ENCODE assay signal across 23 mouse cellular contexts in the genomic region with DNA sequence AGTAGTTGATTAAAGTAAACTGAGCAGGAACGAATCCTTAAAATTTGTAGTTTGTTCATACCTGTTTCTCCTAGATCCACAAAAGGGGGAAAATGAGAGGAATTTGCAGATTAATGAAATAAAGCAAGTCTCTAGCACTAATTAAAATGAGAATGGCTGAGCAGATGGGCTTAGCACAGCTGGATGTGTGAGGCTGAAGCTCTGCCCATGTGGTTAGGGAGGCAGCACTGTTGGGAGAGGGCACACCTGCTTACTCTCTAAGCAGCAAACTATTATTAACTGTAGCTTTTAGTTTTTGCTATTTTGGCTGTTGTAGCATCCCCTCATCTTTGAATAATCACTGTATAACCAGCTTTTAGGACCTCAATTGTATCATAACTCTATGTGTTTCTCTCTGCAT.
DNase-seq lines count a peak whose midpoint lies in the region; ATAC-seq and TF ChIP-seq lines count a peak whose summit lies in the region.
"Had no signal": no experiment of that assay in that cellular context is flagged by ENCODE, and none has a peak within 500 bp of the region (broad histone marks: within the 10 kb centered on the region; RNA-seq: fewer than 3 reads in every experiment).

No protein-coding gene starts in this region.

- TF ChIP-seq CTCF in ES-Bruce4 (IDR thresholded peaks at IDR 0.05; ENCODE audit: low read depth, low read length), result no peak

- peak; percentile 70 for TF ChIP-seq EP300 in ES-Bruce4 (IDR thresholded peaks at IDR 0.05; ENCODE audit: insufficient read depth, low read depth, low read length)

- H3K9me3 ChIP-seq in forebrain, embryonic 14.5 days (replicated peaks; ENCODE audit: control insufficient read depth, low read length), result no peaks in the 10 kb centered on the region
- no peaks in the 10 kb centered on the region for H3K9me3 ChIP-seq in forebrain, embryonic 15.5 days
- H3K9me3 ChIP-seq in midbrain, embryonic 13.5 days, result no peaks in the 10 kb centered on the region
- H3K9me3 ChIP-seq in midbrain, embryonic 16.5 days (replicated peaks; ENCODE audit: control insufficient read depth, low read length, poor library complexity, severe bottlenecking), result no peaks in the 10 kb centered on the region
- no peaks in the 10 kb centered on the region for H3K9me3 ChIP-seq in ES-Bruce4 (replicated peaks; ENCODE audit: control insufficient read depth, insufficient read depth, low read length, poor library complexity, severe bottlenecking)
- H3K9me3 ChIP-seq in kidney, embryonic 16.5 days (ENCODE audit: low read length), result no peaks in the 10 kb centered on the region
- H3K9me3 ChIP-seq in limb, embryonic 10.5 days (replicated peaks), result no peaks in the 10 kb centered on the region
- H3K9me3 ChIP-seq: embryonic facial prominence, embryonic 10.5 days; heart, embryonic 15.5 days had no signal

- no peak overlapping the region for H3K27ac ChIP-seq in forebrain, embryonic 14.5 days (ENCODE audit: low read depth, low read length)
- no peak overlapping the region for H3K27ac ChIP-seq in forebrain, embryonic 15.5 days (replicated peaks)
- H3K27ac ChIP-seq in midbrain, embryonic 13.5 days, result no peak overlapping the region
- no peak overlapping the region for H3K27ac ChIP-seq in midbrain, embryonic 16.5 days (ENCODE audit: low read length)
- no peak overlapping the region for H3K27ac ChIP-seq in ES-Bruce4 (ENCODE audit: insufficient read depth, low read length)
- no peak overlapping the region for H3K27ac ChIP-seq in kidney, embryonic 16.5 days (ENCODE audit: low read length)
- no peak overlapping the region for H3K27ac ChIP-seq in limb, embryonic 10.5 days
- H3K27ac ChIP-seq: embryonic facial prominence, embryonic 10.5 days; heart, adult 2 months; heart, embryonic 15.5 days; hindbrain, embryonic 14.5 days had no signal

- no peaks in the 10 kb centered on the region for H3K27me3 ChIP-seq in forebrain, embryonic 14.5 days (replicated peaks; ENCODE audit: control insufficient read depth, insufficient read depth, low read length)
- H3K27me3 ChIP-seq in forebrain, embryonic 15.5 days, result no peaks in the 10 kb centered on the region
- no peaks in the 10 kb centered on the region for H3K27me3 ChIP-seq in midbrain, embryonic 13.5 days
- no peaks in the 10 kb centered on the region for H3K27me3 ChIP-seq in midbrain, embryonic 16.5 days (ENCODE audit: control insufficient read depth, insufficient read depth, low read depth, low read length)
- H3K27me3 ChIP-seq in ES-Bruce4 (ENCODE audit: control insufficient read depth, insufficient read depth, low read length, poor library complexity, severe bottlenecking), result no peaks in the 10 kb centered on the region
- H3K27me3 ChIP-seq in kidney, embryonic 16.5 days (ENCODE audit: insufficient read depth, low read length), result no peaks in the 10 kb centered on the region
- no peaks in the 10 kb centered on the region for H3K27me3 ChIP-seq in limb, embryonic 10.5 days (ENCODE audit: low read depth, poor library complexity, severe bottlenecking)
- H3K27me3 ChIP-seq: CH12.LX; heart, embryonic 15.5 days had no signal

- no peak overlapping the region for H3K4me3 ChIP-seq in forebrain, embryonic 14.5 days (ENCODE audit: low read depth, low read length)
- H3K4me3 ChIP-seq in forebrain, embryonic 15.5 days, result no peak overlapping the region
- no peak overlapping the region for H3K4me3 ChIP-seq in midbrain, embryonic 13.5 days (replicated peaks)
- no peak overlapping the region for H3K4me3 ChIP-seq in midbrain, embryonic 16.5 days (ENCODE audit: low read depth, low read length)
- H3K4me3 ChIP-seq in ES-Bruce4 (ENCODE audit: low read depth, low read length), result no peak overlapping the region
- H3K4me3 ChIP-seq in kidney, embryonic 16.5 days (ENCODE audit: low read length), result no peak overlapping the region
- no peak overlapping the region for H3K4me3 ChIP-seq in limb, embryonic 10.5 days
- H3K4me3 ChIP-seq: embryonic facial prominence, embryonic 10.5 days; heart, adult 2 months; heart, embryonic 15.5 days had no signal

- peak; percentile 37 for DNase-seq in forebrain, embryonic 14.5 days (ENCODE audit: low spot score)
- peak; percentile 28 for DNase-seq in R1 (ENCODE audit: low read depth, low spot score)
- DNase-seq in limb, embryonic 10.5 days (ENCODE audit: low spot score), result no peak
- DNase-seq: adrenal gland, adult 2 months; adrenal gland, postnatal 25 days; cerebellum, adult 2 months; cerebellum, postnatal 10 days; gastrocnemius, postnatal 14 days; heart, adult 2 months; heart, postnatal 14 days had no signal

- H3K36me3 ChIP-seq in forebrain, embryonic 14.5 days (ENCODE audit: control insufficient read depth, insufficient read depth, low read length), result no peaks in the 10 kb centered on the region
- H3K36me3 ChIP-seq in forebrain, embryonic 15.5 days, result no peaks in the 10 kb centered on the region
- H3K36me3 ChIP-seq in midbrain, embryonic 13.5 days, result no peaks in the 10 kb centered on the region
- no peaks in the 10 kb centered on the region for H3K36me3 ChIP-seq in midbrain, embryonic 16.5 days (ENCODE audit: control insufficient read depth, insufficient read depth, low read length)
- no peaks in the 10 kb centered on the region for H3K36me3 ChIP-seq in ES-Bruce4 (ENCODE audit: control insufficient read depth, insufficient read depth, low read length, poor library complexity, severe bottlenecking)
- H3K36me3 ChIP-seq in kidney, embryonic 16.5 days (ENCODE audit: insufficient read depth, low read length), result no peaks in the 10 kb centered on the region
- H3K36me3 ChIP-seq in limb, embryonic 10.5 days, result no peaks in the 10 kb centered on the region
- H3K36me3 ChIP-seq: embryonic facial prominence, embryonic 10.5 days; G1E; heart, embryonic 15.5 days had no signal

- H3K9ac ChIP-seq in forebrain, embryonic 14.5 days (ENCODE audit: low read length), result no peak overlapping the region
- no peak overlapping the region for H3K9ac ChIP-seq in forebrain, embryonic 15.5 days (replicated peaks)
- no peak overlapping the region for H3K9ac ChIP-seq in midbrain, embryonic 13.5 days (replicated peaks)
- H3K9ac ChIP-seq in midbrain, embryonic 16.5 days (ENCODE audit: low read depth, low read length), result no peak overlapping the region
- H3K9ac ChIP-seq in ES-Bruce4 (ENCODE audit: low read depth, poor library complexity, severe bottlenecking), result no peak overlapping the region
- H3K9ac ChIP-seq in kidney, embryonic 16.5 days (replicated peaks; ENCODE audit: low read length), result no peak overlapping the region
- H3K9ac ChIP-seq: heart, embryonic 15.5 days; hindbrain, embryonic 14.5 days had no signal

- 31% methylated on average over 1 of the region's 1 CpGs for WGBS in forebrain, embryonic 14.5 days
- WGBS in forebrain, embryonic 15.5 days, result 25% methylated on average over 1 of the region's 1 CpGs
- WGBS in midbrain, embryonic 13.5 days, result 32% methylated on average over 1 of the region's 1 CpGs
- WGBS in midbrain, embryonic 16.5 days, result 30% methylated on average over 1 of the region's 1 CpGs
- WGBS in kidney, embryonic 16.5 days, result 79% methylated on average over 1 of the region's 1 CpGs
- 80% methylated on average over 1 of the region's 1 CpGs for WGBS in limb, embryonic 10.5 days

- ATAC-seq in forebrain, embryonic 14.5 days, result peak; percentile 69; the same call in 1 of the 2 replicates
- ATAC-seq in forebrain, embryonic 15.5 days (replicated peaks), result no peak
- peak; percentile 62; the same call in 1 of the 2 replicates for ATAC-seq in midbrain, embryonic 13.5 days
- ATAC-seq in midbrain, embryonic 16.5 days, result no peak
- ATAC-seq in kidney, embryonic 16.5 days (ENCODE audit: low FRiP score, low TSS enrichment), result no peak
- ATAC-seq: activated CD4-positive, CD25-positive, alpha-beta regulatory T cell, adult 4 months; intestine, embryonic 16.5 days had no signal

- no peak for TF ChIP-seq POLR2A in ES-Bruce4 (IDR thresholded peaks at IDR 0.05; ENCODE audit: insufficient read depth, low read length)

- no peaks in the 10 kb centered on the region for H3K4me1 ChIP-seq in forebrain, embryonic 14.5 days (ENCODE audit: control insufficient read depth, insufficient read depth, low read length)
- no peaks in the 10 kb centered on the region for H3K4me1 ChIP-seq in forebrain, embryonic 15.5 days
- peaks cover 5% of the 10 kb centered on the region for H3K4me1 ChIP-seq in midbrain, embryonic 13.5 days (replicated peaks)
- H3K4me1 ChIP-seq in midbrain, embryonic 16.5 days (ENCODE audit: control insufficient read depth, insufficient read depth, low read length), result no peaks in the 10 kb centered on the region; the same call in 1 of the 2 replicates
- no peaks in the 10 kb centered on the region for H3K4me1 ChIP-seq in ES-Bruce4 (ENCODE audit: control insufficient read depth, insufficient read depth, low read length)
- no peaks in the 10 kb centered on the region for H3K4me1 ChIP-seq in kidney, embryonic 16.5 days (ENCODE audit: insufficient read depth, low read length)
- peaks cover 60% of the 10 kb centered on the region for H3K4me1 ChIP-seq in limb, embryonic 10.5 days
- H3K4me1 ChIP-seq: heart, embryonic 15.5 days had no signal

- no peak overlapping the region for H3K4me2 ChIP-seq in forebrain, embryonic 14.5 days (ENCODE audit: low read length)
- no peak overlapping the region for H3K4me2 ChIP-seq in forebrain, embryonic 15.5 days (replicated peaks)
- H3K4me2 ChIP-seq in midbrain, embryonic 13.5 days (replicated peaks), result no peak overlapping the region
- no peak overlapping the region for H3K4me2 ChIP-seq in midbrain, embryonic 16.5 days (ENCODE audit: low read length)
- H3K4me2 ChIP-seq in kidney, embryonic 16.5 days (replicated peaks; ENCODE audit: low read depth, low read length), result no peak overlapping the region
- H3K4me2 ChIP-seq: heart, embryonic 11.5 days; heart, embryonic 15.5 days; hindbrain, embryonic 14.5 days had no signal

Comparison
In these comparisons a context has a peak if more than half of its experiments do, and no peak if none do; other contexts are left out.
1. ATAC-seq: peak in forebrain, embryonic 14.5 days (single experiment) and midbrain, embryonic 13.5 days (single experiment); none in forebrain, embryonic 15.5 days (single experiment), midbrain, embryonic 16.5 days (single experiment) and kidney, embryonic 16.5 days (single experiment).